22 mouse cellular contexts compared by ENCODE assay signal in the genomic region with DNA sequence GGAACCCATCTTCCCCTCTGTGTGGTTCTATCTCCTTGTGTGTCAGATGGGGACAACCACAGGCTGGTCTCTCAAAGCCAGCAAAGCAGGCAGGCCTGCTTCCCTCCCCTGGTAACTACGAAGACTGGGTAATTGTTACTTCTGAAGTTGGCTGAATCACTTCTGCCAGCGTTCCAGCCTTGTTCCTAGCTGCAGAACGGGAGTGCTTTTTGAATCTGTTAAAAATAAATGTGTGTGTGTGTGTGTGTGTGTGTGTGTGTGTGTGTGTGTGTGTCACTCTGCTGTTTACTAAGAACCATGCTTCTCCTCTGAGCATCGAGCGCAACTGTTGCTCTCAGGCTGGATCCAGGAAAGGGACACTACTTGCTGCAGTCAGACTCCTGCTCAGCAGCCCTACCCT. TPM values are rescaled to one million over a fixed set of nuclear protein-coding genes. Genes with fewer than 3 reads are reported as not detected.
A peak's percentile ranks its signal among the peaks of the same experiment; 100 is the strongest.
DNase-seq lines count a peak whose midpoint lies in the region.
"Had no signal": no experiment of that assay in that cellular context is flagged by ENCODE, and none has a peak within 500 bp of the region (broad histone marks: within the 10 kb centered on the region; RNA-seq: fewer than 3 reads in every experiment).

No protein-coding gene starts in this region.

- no peaks in the 10 kb centered on the region for H3K9me3 ChIP-seq in limb, embryonic 10.5 days (replicated peaks)
- H3K9me3 ChIP-seq: forebrain, embryonic 10.5 days; G1E; hindbrain, embryonic 12.5 days; midbrain, embryonic 12.5 days had no signal

- WGBS in limb, embryonic 10.5 days: 77% methylated on average over 5 of the region's 5 CpGs

- H3K4me3 ChIP-seq in limb, embryonic 10.5 days: no peak overlapping the region
- H3K4me3 ChIP-seq: forebrain, embryonic 10.5 days; gastrocnemius, adult 2 months; hindbrain, embryonic 12.5 days; midbrain, embryonic 12.5 days had no signal

- peaks cover 60% of the 10 kb centered on the region for H3K4me1 ChIP-seq in limb, embryonic 10.5 days

- peak; percentile 92 for DNase-seq in brain, adult 2 months (ENCODE audit: low read depth, low spot score)
- DNase-seq in frontal cortex, postnatal 10 days (ENCODE audit: low spot score in 2 of 2): peak; percentile 42 to 72
- no peak for DNase-seq in limb, embryonic 10.5 days (ENCODE audit: low spot score)
- DNase-seq in right cerebral cortex, postnatal 14 days: peak; percentile 53
- no peak for DNase-seq in embryo, embryonic 10.5 days (ENCODE audit: low spot score)
- no peak for DNase-seq in cerebellum, postnatal 10 days
- no peak for DNase-seq in lung, postnatal 14 days
- DNase-seq: adrenal gland, postnatal 25 days; B cell, adult 2 months; cerebellum, adult 11 months; cerebellum, adult 9-11 months; gastrocnemius, adult 2 months; kidney, postnatal 25 days; liver, postnatal 0 days; spleen, adult 18-20 months; thymus, postnatal 14 days had no signal

- no peaks in the 10 kb centered on the region for H3K27me3 ChIP-seq in limb, embryonic 10.5 days (ENCODE audit: low read depth, poor library complexity, severe bottlenecking)
- H3K27me3 ChIP-seq: midbrain, embryonic 12.5 days had no signal

- H3K36me3 ChIP-seq in limb, embryonic 10.5 days: no peaks in the 10 kb centered on the region
- H3K36me3 ChIP-seq: forebrain, embryonic 10.5 days; G1E; hindbrain, embryonic 12.5 days; midbrain, embryonic 12.5 days had no signal

- H3K27ac ChIP-seq in limb, embryonic 10.5 days: peak overlapping the region; percentile 43; the same call in 1 of the 2 replicates
- H3K27ac ChIP-seq: forebrain, embryonic 10.5 days; gastrocnemius, adult 2 months; hindbrain, embryonic 12.5 days; midbrain, embryonic 12.5 days had no signal

RNA-seq across cellular contexts. Expression of gene Dbh, which starts 1.2 kb away (rescaled TPM):
- polyA plus RNA-seq in limb, embryonic 10.5 days (2016; fragmentation: Nextera tagmentation; extraction: Ambion mirVana): not detected in 2 replicates
- polyA plus RNA-seq: forebrain, embryonic 10.5 days; G1E; kidney, embryonic 14.5 days; liver, adult 2 months; liver, postnatal 0 days had no signal

RNA-seq across cellular contexts. Expression of gene Fam163b, which starts 21.6 kb away (rescaled TPM):
- 0.48 and 0.79 TPM in 2 replicates for polyA plus RNA-seq in limb, embryonic 10.5 days (2016; fragmentation: Nextera tagmentation; extraction: Ambion mirVana)
- polyA plus RNA-seq: G1E; kidney, embryonic 14.5 days; liver, adult 2 months; liver, postnatal 0 days had no signal

Comparison
In these comparisons a context has a peak if more than half of its experiments do, and no peak if none do; other contexts are left out.
1. DNase-seq: peak in brain, adult 2 months (single experiment), frontal cortex, postnatal 10 days (2 of 2) and right cerebral cortex, postnatal 14 days (single experiment); none in limb, embryonic 10.5 days (single experiment), embryo, embryonic 10.5 days (single experiment), cerebellum, postnatal 10 days (0 of 2) and lung, postnatal 14 days (single experiment).